Mouse (Mus musculus) CH12.LX (cell line): ENCODE measurements around the gene Hoxd1.

Experiments used
- CTCF ChIP-seq, 2 experiments: IDR thresholded peaks in 1 of 2; conservative IDR thresholded peaks in 1 of 2; 2 replicates each; pipeline ENCODE4 v1.5.1; 2011 to 2012; ENCODE audit warnings: low read depth in 2 of 2, low read length in 2 of 2, improper control_type of control experiment in 1 of 2, inconsistent platforms in 1 of 2, mild to moderate bottlenecking in 1 of 2, moderate library complexity in 1 of 2
- EP300 ChIP-seq: IDR thresholded peaks from 2 replicates; pipeline ENCODE4 v1.6.1; 2011; ENCODE audit warnings: low read length, improper control_type of control experiment
- KAT2A ChIP-seq: IDR thresholded peaks from 2 replicates; pipeline ENCODE4 v1.6.1; 2012; ENCODE audit warnings: low read length, improper control_type of control experiment, inconsistent platforms; ENCODE audit not compliant: insufficient replicate concordance
- RCOR1 ChIP-seq: conservative IDR thresholded peaks from 2 replicates; pipeline ENCODE4 v1.6.1; 2012; ENCODE audit warnings: low read depth, mild to moderate bottlenecking, inconsistent platforms, low read length, improper control_type of control experiment
- TBP ChIP-seq: conservative IDR thresholded peaks from 2 replicates; pipeline ENCODE4 v1.6.1; 2011; ENCODE audit warnings: low read depth, low read length, improper control_type of control experiment
- ZC3H11A ChIP-seq: IDR thresholded peaks from 2 replicates; pipeline ENCODE4 v1.6.1; 2012; ENCODE audit warnings: low read depth, mild to moderate bottlenecking, inconsistent platforms, low read length, improper control_type of control experiment

- TF ChIP-seq ZC3H11A, result no peak
- no peak for TF ChIP-seq CTCF (conservative IDR thresholded peaks at IDR 0.05 in 1 of 2, IDR thresholded peaks at IDR 0.05 in 1 of 2; ENCODE audit: low read depth in 2 of 2, low read length in 2 of 2)
- TF ChIP-seq KAT2A, result no peak
- TF ChIP-seq RCOR1, result no peak
- TF ChIP-seq TBP, result no peak
- no peak for TF ChIP-seq EP300
Observed at GRCm38 (mm10) chr2:74714881-74715280, 47.9 kb upstream of the Hoxd1 start.
